8 mouse cellular contexts compared by ENCODE assay signal in the genomic region with DNA sequence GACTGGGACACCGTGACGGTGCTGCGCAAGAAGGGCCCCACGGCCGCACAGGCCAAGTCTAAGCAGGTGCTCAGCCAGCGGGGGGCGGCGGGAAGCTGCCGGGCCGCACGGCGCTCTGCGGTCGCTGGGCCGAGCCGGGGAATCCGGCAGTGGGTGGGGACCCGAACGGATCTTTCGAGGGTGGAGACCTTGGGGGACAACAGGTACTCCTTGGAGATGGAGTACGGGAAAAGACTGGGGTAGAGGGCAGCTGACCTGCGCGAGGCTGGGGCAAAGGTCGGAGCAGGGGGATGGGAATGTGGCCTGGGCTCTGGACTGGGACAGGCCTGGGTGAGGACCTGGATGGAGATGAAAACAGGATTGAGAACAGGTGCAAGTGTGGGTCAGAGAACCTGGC. TPM values are rescaled to one million over a fixed set of nuclear protein-coding genes. Genes with fewer than 3 reads are reported as not detected.
DNase-seq lines count a peak whose midpoint lies in the region; ATAC-seq lines count a peak whose summit lies in the region.

No protein-coding gene starts in this region.

- peak overlapping the region; percentile 80 for H3K27ac ChIP-seq in heart, embryonic 16.5 days (ENCODE audit: low read length)
- H3K27ac ChIP-seq in embryonic facial prominence, embryonic 14.5 days (replicated peaks; ENCODE audit: low read depth, low read length), result peak overlapping the region; percentile 42; the same call in 1 of the 2 replicates
- peak overlapping the region; percentile 60; the same call in 1 of the 2 replicates for H3K27ac ChIP-seq in kidney, embryonic 14.5 days (ENCODE audit: low read depth, low read length)
- peak overlapping the region; percentile 72 for H3K27ac ChIP-seq in midbrain, embryonic 16.5 days (ENCODE audit: low read length)

- DNase-seq in heart, postnatal 25 days (ENCODE audit: low spot score), result no peak
- no peak for DNase-seq in embryonic facial prominence, embryonic 14.5 days (ENCODE audit: low spot score)
- no peak for DNase-seq in adrenal gland, postnatal 10 days
- DNase-seq in right cerebral cortex, postnatal 14 days, result no peak
- no peak for DNase-seq in thymus, postnatal 10 days (ENCODE audit: low spot score in 2 of 2)

- H3K4me2 ChIP-seq in heart, embryonic 16.5 days (ENCODE audit: low read depth, low read length), result peak overlapping the region; percentile 76
- peak overlapping the region; percentile 83 for H3K4me2 ChIP-seq in embryonic facial prominence, embryonic 14.5 days (ENCODE audit: low read depth, low read length)
- peak overlapping the region; percentile 68 for H3K4me2 ChIP-seq in kidney, embryonic 14.5 days (replicated peaks; ENCODE audit: low read depth, low read length)
- H3K4me2 ChIP-seq in midbrain, embryonic 16.5 days (ENCODE audit: low read length), result peak overlapping the region; percentile 74

- ATAC-seq in heart, embryonic 16.5 days (replicated peaks; ENCODE audit: extremely low read depth, insufficient read depth, low FRiP score), result peak; percentile 45
- ATAC-seq in embryonic facial prominence, embryonic 14.5 days (ENCODE audit: low read depth), result 0 out of 2 replicates have a peak, but pooled peaks have one; percentile 1
- ATAC-seq in kidney, embryonic 14.5 days (ENCODE audit: low FRiP score, low TSS enrichment), result peak; percentile 47
- peak; percentile 33 for ATAC-seq in midbrain, embryonic 16.5 days

- peak overlapping the region; percentile 98 for H3K4me3 ChIP-seq in heart, embryonic 16.5 days (ENCODE audit: low read length)
- H3K4me3 ChIP-seq in embryonic facial prominence, embryonic 14.5 days (ENCODE audit: low read depth, low read length), result peak overlapping the region; percentile 79
- peak overlapping the region; percentile 94 for H3K4me3 ChIP-seq in kidney, embryonic 14.5 days (ENCODE audit: low read length)
- H3K4me3 ChIP-seq in midbrain, embryonic 16.5 days (ENCODE audit: low read depth, low read length), result peak overlapping the region; percentile 74

- H3K27me3 ChIP-seq in heart, embryonic 16.5 days (ENCODE audit: control insufficient read depth, insufficient read depth, low read length), result no peaks in the 10 kb centered on the region
- no peaks in the 10 kb centered on the region for H3K27me3 ChIP-seq in embryonic facial prominence, embryonic 14.5 days (replicated peaks; ENCODE audit: control insufficient read depth, insufficient read depth, low read length)
- H3K27me3 ChIP-seq in kidney, embryonic 14.5 days (ENCODE audit: control insufficient read depth, insufficient read depth, low read length), result no peaks in the 10 kb centered on the region
- no peaks in the 10 kb centered on the region for H3K27me3 ChIP-seq in midbrain, embryonic 16.5 days (ENCODE audit: control insufficient read depth, insufficient read depth, low read depth, low read length)

- peak overlapping the region; percentile 99 for H3K9ac ChIP-seq in heart, embryonic 16.5 days (ENCODE audit: low read length)
- peak overlapping the region; percentile 88 for H3K9ac ChIP-seq in embryonic facial prominence, embryonic 14.5 days (ENCODE audit: low read depth, low read length)
- H3K9ac ChIP-seq in kidney, embryonic 14.5 days (ENCODE audit: low read depth, low read length), result peak overlapping the region; percentile 88
- H3K9ac ChIP-seq in midbrain, embryonic 16.5 days (ENCODE audit: low read depth, low read length), result peak overlapping the region; percentile 85

- H3K9me3 ChIP-seq in heart, embryonic 16.5 days (replicated peaks; ENCODE audit: control insufficient read depth, low read length), result no peaks in the 10 kb centered on the region
- H3K9me3 ChIP-seq in embryonic facial prominence, embryonic 14.5 days (ENCODE audit: control insufficient read depth, low read length), result no peaks in the 10 kb centered on the region
- H3K9me3 ChIP-seq in kidney, embryonic 14.5 days (ENCODE audit: control insufficient read depth, low read length), result no peaks in the 10 kb centered on the region
- H3K9me3 ChIP-seq in midbrain, embryonic 16.5 days (replicated peaks; ENCODE audit: control insufficient read depth, low read length, poor library complexity, severe bottlenecking), result no peaks in the 10 kb centered on the region

- H3K36me3 ChIP-seq in heart, embryonic 16.5 days (ENCODE audit: control insufficient read depth, insufficient read depth), result peaks cover 22% of the 10 kb centered on the region
- H3K36me3 ChIP-seq in embryonic facial prominence, embryonic 14.5 days (ENCODE audit: control insufficient read depth, insufficient read depth, low read length), result peaks cover 38% of the 10 kb centered on the region
- H3K36me3 ChIP-seq in kidney, embryonic 14.5 days (ENCODE audit: control insufficient read depth, insufficient read depth, low read length), result peaks cover 30% of the 10 kb centered on the region
- H3K36me3 ChIP-seq in midbrain, embryonic 16.5 days (ENCODE audit: control insufficient read depth, insufficient read depth, low read length), result peaks cover 26% of the 10 kb centered on the region

- peaks cover 18% of the 10 kb centered on the region for H3K4me1 ChIP-seq in heart, embryonic 16.5 days (ENCODE audit: control insufficient read depth, insufficient read depth, low read length)
- peaks cover 13% of the 10 kb centered on the region for H3K4me1 ChIP-seq in embryonic facial prominence, embryonic 14.5 days (ENCODE audit: control insufficient read depth, insufficient read depth, low read length)
- H3K4me1 ChIP-seq in kidney, embryonic 14.5 days (ENCODE audit: control insufficient read depth, insufficient read depth, low read length), result peaks cover 11% of the 10 kb centered on the region
- peaks cover 17% of the 10 kb centered on the region for H3K4me1 ChIP-seq in midbrain, embryonic 16.5 days (ENCODE audit: control insufficient read depth, insufficient read depth, low read length)

- under 1% methylated on average over 24 of the region's 24 CpGs for WGBS in heart, embryonic 16.5 days
- under 1% methylated on average over 23 of the region's 24 CpGs for WGBS in embryonic facial prominence, embryonic 14.5 days
- WGBS in kidney, embryonic 14.5 days, result 0% methylated on average over 24 of the region's 24 CpGs
- under 1% methylated on average over 24 of the region's 24 CpGs for WGBS in midbrain, embryonic 16.5 days

- intact Hi-C loops in heart, postnatal 25 days (cut with DNase I), result no loop called here

RNA-seq across cellular contexts. Expression of a gene that starts 0.3 kb away (rescaled TPM):
- polyA plus RNA-seq in heart, embryonic 16.5 days (2015; fragmentation: Nextera tagmentation; extraction: Ambion mirVana), result 288 and 303 TPM in 2 replicates
- 100 to 1,000 TPM; 209 to 218 TPM for total RNA-seq in heart, postnatal 25 days (2021)
- 312 and 318 TPM in 2 replicates for polyA plus RNA-seq in embryonic facial prominence, embryonic 14.5 days (2014; fragmentation: Nextera tagmentation; extraction: Ambion mirVana)
- polyA plus RNA-seq in kidney, embryonic 14.5 days (2014; fragmentation: Nextera tagmentation; extraction: Ambion mirVana), result 314 and 436 TPM in 2 replicates
- 374 and 380 TPM in 2 replicates for polyA plus RNA-seq in midbrain, embryonic 16.5 days (2015; fragmentation: Nextera tagmentation; extraction: Ambion mirVana)
- total RNA-seq in adrenal gland, postnatal 10 days (2021), result 100 to 1,000 TPM; 266 to 285 TPM

RNA-seq across cellular contexts. Expression of a gene that starts 11.2 kb away (rescaled TPM):
- polyA plus RNA-seq in heart, embryonic 16.5 days (2015; fragmentation: Nextera tagmentation; extraction: Ambion mirVana), result 27.0 and 27.3 TPM in 2 replicates
- total RNA-seq in heart, postnatal 25 days (2021), result 10 to 100 TPM; 15.4 to 17.3 TPM
- polyA plus RNA-seq in embryonic facial prominence, embryonic 14.5 days (2014; fragmentation: Nextera tagmentation; extraction: Ambion mirVana), result 30.0 and 33.9 TPM in 2 replicates
- polyA plus RNA-seq in kidney, embryonic 14.5 days (2014; fragmentation: Nextera tagmentation; extraction: Ambion mirVana), result 30.2 and 34.0 TPM in 2 replicates
- polyA plus RNA-seq in midbrain, embryonic 16.5 days (2015; fragmentation: Nextera tagmentation; extraction: Ambion mirVana), result 15.2 and 15.9 TPM in 2 replicates
- 10 to 100 TPM; 18.0 to 22.7 TPM for total RNA-seq in adrenal gland, postnatal 10 days (2021)

RNA-seq across cellular contexts. Expression of a gene that starts 16.7 kb away (rescaled TPM):
- 2.7 and 19.0 TPM in 2 replicates for polyA plus RNA-seq in heart, embryonic 16.5 days (2015; fragmentation: Nextera tagmentation; extraction: Ambion mirVana)
- 1 to 10 TPM; 1.3 to 3.2 TPM for total RNA-seq in heart, postnatal 25 days (2021)
- 1.4 and 1.7 TPM in 2 replicates for polyA plus RNA-seq in embryonic facial prominence, embryonic 14.5 days (2014; fragmentation: Nextera tagmentation; extraction: Ambion mirVana)
- 3.3 and 7.5 TPM in 2 replicates for polyA plus RNA-seq in kidney, embryonic 14.5 days (2014; fragmentation: Nextera tagmentation; extraction: Ambion mirVana)
- polyA plus RNA-seq in midbrain, embryonic 16.5 days (2015; fragmentation: Nextera tagmentation; extraction: Ambion mirVana), result 0.50 and 2.4 TPM in 2 replicates
- total RNA-seq in adrenal gland, postnatal 10 days (2021), result 1 to 10 TPM; 1.6 to 6.3 TPM

RNA-seq across cellular contexts. Expression of a gene that starts 17.1 kb away (rescaled TPM):
- polyA plus RNA-seq in heart, embryonic 16.5 days (2015; fragmentation: Nextera tagmentation; extraction: Ambion mirVana), result 180 and 190 TPM in 2 replicates
- total RNA-seq in heart, postnatal 25 days (2021), result 10 to 100 TPM; 63.0 to 70.0 TPM
- polyA plus RNA-seq in embryonic facial prominence, embryonic 14.5 days (2014; fragmentation: Nextera tagmentation; extraction: Ambion mirVana), result 148 and 160 TPM in 2 replicates
- 229 and 294 TPM in 2 replicates for polyA plus RNA-seq in kidney, embryonic 14.5 days (2014; fragmentation: Nextera tagmentation; extraction: Ambion mirVana)
- 148 and 149 TPM in 2 replicates for polyA plus RNA-seq in midbrain, embryonic 16.5 days (2015; fragmentation: Nextera tagmentation; extraction: Ambion mirVana)
- 10 to 100 TPM; 63.5 to 82.8 TPM for total RNA-seq in adrenal gland, postnatal 10 days (2021)

RNA-seq across cellular contexts. Expression of a gene that starts 23.6 kb away (rescaled TPM):
- polyA plus RNA-seq in heart, embryonic 16.5 days (2015; fragmentation: Nextera tagmentation; extraction: Ambion mirVana), result 0.05 and 0.10 TPM in 2 replicates
- under 1 TPM; 0.08 to 0.10 TPM for total RNA-seq in heart, postnatal 25 days (2021)
- 0.40 and 1.4 TPM in 2 replicates for polyA plus RNA-seq in embryonic facial prominence, embryonic 14.5 days (2014; fragmentation: Nextera tagmentation; extraction: Ambion mirVana)
- 0.07 and 0.18 TPM in 2 replicates for polyA plus RNA-seq in kidney, embryonic 14.5 days (2014; fragmentation: Nextera tagmentation; extraction: Ambion mirVana)
- polyA plus RNA-seq in midbrain, embryonic 16.5 days (2015; fragmentation: Nextera tagmentation; extraction: Ambion mirVana), result 11.4 and 14.9 TPM in 2 replicates
- 1 to 10 TPM; 1.8 to 2.2 TPM for total RNA-seq in adrenal gland, postnatal 10 days (2021)
